Mouse (Mus musculus) cerebellum, adult 2 months (tissue): ENCODE measurements at regions not wholly inside any gene's neighbourhood (a gene's known extent, or its start where the extent isn't known, plus 50 kb on each side); places are given as distances from the start of the nearest gene placed in this dataset.

Source experiments
- CTCF ChIP-seq: fragments of 200-500 bp; IDR thresholded peaks from 2 replicates; pipeline ENCODE4 v1.5.1; 2011; ENCODE audit warnings: low read depth, mild to moderate bottlenecking, control low read depth, low read length, moderate library complexity, borderline replicate concordance; ENCODE audit not compliant: insufficient read depth
- POLR2A ChIP-seq: fragments of 200-500 bp; IDR thresholded peaks from 2 replicates; pipeline ENCODE4 v1.6.1; 2011; ENCODE audit warnings: low read length, control low read depth, borderline replicate concordance; ENCODE audit not compliant: insufficient read depth

DNA sequence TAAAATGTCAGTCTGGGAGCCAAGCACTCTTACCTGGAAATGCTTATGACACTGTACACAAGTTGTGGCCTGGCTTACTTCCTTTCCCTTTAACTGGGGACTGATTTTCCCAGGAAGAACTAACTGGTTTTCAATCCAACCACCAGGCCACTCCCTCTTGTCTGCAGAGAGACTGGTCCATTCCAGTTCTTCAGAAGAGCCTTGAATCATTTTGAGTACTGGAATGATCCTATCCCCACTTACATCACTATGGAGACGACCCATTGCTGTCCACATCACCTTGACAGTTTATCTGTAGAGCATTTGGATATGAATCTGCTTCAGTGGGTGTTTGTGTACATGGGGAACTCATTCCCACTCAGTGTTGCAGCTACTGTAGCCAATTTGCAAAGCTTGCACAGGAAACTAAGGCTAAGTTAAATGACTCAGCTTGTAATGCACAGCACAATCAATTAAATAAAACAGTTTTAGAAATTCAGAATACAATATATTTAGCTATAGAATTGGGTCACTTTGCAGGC, 121.7 kb upstream of the Prep start:
- TF ChIP-seq CTCF (no peak), POLR2A (no peak)
